Mouse (Mus musculus): ENCODE measurements around the gene Atp6v0e.

The Atp6v0e gene

DNA sequence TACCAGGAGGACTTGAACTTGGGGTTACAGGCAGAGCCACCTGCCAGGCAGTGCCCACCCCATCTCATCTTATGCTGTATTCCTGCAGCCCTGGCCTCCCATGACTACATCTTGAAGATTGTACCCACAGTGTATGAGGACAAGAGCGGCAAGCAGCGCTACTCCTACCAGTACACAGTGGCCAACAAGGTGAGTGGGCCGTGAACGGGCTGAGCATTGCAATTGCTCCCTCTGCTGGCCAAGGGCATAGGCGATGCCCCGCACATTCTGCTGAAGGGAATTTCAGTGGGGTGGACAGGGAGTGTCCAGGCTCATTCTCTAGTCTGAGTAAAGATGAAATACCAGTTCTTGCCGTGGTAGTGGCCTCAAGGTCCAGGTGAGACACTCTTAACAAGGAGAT is 24.4 kb upstream of the Atp6v0e start:
- in situ Hi-C loops (cut with MboI; ENCODE audit: low sequenced_read_pairs), result loop anchor here (5.0 to 25.0 kb wide), 2 partner anchors 161 to 326 kb away; no protein-coding TSS in a partner anchor

DNA sequence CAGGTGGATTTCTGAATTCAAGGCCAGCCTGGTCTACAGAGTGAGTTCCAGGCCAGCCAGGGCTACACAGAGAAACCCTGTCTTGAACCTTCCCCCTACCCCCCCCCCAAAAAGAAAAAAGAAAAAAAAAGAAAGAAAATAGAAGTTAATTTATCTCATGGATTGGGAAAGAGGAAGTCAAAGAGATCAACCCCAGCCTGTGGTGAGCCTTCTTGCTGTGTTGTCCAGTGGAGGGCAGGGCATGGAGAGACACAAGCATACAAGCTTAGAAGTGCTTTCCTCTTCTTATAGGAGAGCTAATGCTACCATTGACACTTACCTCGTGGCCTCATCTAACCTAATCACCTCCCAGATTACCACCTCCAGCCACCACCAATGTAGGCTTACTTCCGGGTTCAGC is 23.2 kb upstream of the Atp6v0e start:
- in situ Hi-C loops (cut with MboI; ENCODE audit: low sequenced_read_pairs), result loop anchor here (5.0 to 25.0 kb wide), 2 partner anchors 162 to 327 kb away; no protein-coding TSS in a partner anchor

DNA sequence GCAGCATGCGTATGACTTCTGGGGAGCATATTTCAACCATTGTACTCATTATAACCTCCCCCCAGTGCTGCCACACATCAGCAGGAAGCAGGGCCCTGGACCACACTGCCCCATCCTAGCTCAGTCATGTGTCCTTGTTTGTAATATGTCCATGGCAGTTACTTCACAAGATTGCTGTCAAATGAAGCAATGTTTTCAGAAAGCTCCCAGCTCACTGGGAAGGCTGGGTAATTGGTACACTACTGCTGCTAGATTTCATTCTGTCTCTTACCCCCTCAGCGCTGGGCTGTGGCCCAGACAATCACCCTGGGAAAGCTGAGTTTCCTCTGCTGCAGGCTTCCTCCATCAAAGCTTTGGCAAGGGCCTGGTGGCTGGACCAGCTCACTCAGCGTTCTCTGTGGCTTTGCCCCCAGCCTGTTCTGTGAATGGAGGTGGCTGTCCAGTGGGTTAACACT is 22.7 kb upstream of the Atp6v0e start:
- in situ Hi-C loops (cut with MboI; ENCODE audit: low sequenced_read_pairs), result loop anchor here (25.0 kb wide), 1 partner anchor 328 kb away; no protein-coding TSS in a partner anchor

DNA sequence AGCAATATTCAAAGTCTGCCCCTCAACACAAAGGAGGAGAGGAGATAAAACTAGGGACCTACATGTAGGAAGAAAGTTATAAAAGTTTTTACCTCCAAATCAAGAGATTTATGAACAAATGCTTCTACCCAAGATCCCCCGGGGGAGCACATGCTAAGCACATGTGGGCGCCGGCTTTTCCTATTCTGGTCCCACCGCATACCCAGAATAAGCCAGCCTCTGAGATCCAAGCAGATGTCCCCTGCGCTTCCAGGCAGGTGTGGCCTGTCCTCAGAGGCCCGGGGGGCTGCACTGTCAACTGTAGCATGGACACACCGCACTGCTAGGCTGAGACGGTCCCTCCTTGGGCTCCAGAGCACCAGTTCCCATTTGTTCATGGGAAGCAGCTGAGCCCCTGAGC is 19.6 kb upstream of the Atp6v0e start:
- in situ Hi-C loops (cut with MboI; ENCODE audit: low sequenced_read_pairs), result loop anchor here (25.0 kb wide), 1 partner anchor 331 kb away; no protein-coding TSS in a partner anchor

DNA sequence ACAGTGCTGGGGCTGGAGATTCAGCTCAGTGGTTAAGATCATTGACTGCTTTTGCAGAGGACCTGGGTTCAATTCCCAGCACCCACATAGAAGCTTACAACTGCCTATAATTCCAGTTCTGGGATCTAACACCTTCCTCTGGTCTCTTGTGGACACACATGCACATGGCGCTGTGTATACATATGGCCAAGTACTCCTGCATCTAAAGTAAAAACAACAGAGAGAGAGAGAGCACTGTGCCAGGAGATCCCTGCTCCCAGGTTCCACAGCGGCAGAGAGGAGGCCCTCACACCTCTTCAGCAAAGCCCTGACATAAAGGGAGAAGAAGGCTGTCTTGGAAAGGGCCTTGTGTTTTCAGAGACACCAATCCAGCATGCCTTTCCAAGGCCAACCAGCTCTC is 19.0 kb upstream of the Atp6v0e start:
- in situ Hi-C loops (cut with MboI; ENCODE audit: low sequenced_read_pairs), result loop anchor here (25.0 kb wide), 1 partner anchor 332 kb away; no protein-coding TSS in a partner anchor

DNA sequence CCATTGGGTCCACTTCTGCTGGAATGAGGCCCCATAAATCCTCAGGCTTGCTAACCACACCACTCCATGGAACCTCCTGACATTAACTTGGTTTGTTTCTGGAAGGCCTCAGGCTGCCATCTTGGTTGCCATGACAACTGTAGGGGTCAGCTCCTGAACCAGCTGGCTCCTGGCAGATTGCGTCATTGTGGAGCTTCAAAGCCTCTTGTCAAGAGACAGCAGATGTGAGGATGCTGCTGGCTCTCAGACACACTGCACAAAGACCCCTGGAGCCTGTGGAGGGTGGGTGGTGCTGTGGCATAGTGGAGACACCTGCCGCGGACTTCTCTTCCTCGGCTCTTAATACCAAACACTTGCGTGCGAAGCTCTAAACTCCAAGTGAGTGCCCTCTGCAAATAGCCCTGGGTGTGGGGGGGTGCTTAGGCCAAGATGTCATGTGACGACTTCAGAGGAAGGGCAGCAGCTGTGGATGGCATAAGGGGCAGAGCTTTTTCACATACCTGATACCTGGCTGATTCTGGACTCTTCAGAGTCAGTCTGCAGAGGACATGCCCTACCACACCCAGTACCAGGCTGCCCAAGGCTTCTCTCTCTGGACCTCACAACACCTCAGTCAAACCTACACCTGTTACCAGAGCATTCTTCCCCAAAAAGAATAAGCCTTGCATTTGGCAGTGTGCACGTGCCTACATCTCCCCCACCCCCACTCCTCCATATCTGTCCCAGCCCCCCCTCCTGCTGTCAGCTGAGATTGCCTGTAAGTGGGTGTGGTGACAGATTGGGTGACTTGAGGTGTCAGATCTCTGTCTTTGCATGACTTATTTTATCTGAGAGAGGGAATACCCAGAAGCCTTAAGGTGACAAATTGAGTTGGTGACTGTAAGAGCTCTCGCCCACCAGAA is 18.3 kb upstream of the Atp6v0e start:
- in situ Hi-C loops (cut with MboI; ENCODE audit: low sequenced_read_pairs), result loop anchor here (25.0 kb wide), 1 partner anchor 332 kb away; no protein-coding TSS in a partner anchor

DNA sequence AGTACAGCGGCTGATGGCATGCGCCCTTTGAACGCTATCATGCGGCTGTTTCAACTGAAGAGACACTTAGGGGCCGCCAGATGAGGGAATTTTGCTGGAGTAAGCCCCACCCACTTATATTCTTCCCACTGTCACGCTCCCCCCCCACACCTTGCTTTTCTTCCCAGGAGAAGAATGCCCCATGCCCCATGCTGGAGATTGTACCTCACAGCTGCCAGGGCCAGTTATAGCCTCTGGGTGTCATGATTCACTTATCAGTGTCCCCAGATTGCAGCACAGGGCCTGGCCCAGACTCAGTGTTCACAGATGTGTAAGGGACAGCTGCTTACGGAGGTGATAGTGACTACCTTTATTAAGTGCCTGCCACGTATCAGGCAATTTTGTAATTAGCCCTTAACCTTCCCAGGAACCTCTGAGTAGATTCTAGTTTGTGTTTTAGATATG is 17.6 kb upstream of the Atp6v0e start:
- in situ Hi-C loops (cut with MboI; ENCODE audit: low sequenced_read_pairs), result loop anchor here (25.0 kb wide), 1 partner anchor 333 kb away; no protein-coding TSS in a partner anchor

DNA sequence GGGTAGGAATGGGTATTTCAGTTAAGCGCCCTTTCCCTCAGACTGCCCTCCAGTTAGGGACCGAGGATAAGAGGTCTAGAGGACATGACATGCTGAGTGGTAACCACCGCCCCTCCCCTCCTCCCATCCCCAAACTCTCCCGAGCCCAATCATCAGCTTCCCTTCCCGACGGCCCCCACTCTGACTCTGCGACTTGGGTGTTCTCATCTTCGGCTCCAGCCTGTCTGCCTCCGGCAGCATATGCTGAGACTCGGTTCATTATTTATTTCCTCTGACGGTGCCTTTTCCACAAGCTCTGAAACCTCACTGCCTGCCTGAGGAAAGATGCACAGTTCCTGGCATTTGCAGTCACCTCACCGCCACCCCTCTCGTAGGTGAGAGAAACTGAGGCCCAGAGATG is 15.7 kb upstream of the Atp6v0e start:
- in situ Hi-C loops (cut with MboI; ENCODE audit: low sequenced_read_pairs), result loop anchor here (25.0 kb wide), 1 partner anchor 335 kb away; no protein-coding TSS in a partner anchor

DNA sequence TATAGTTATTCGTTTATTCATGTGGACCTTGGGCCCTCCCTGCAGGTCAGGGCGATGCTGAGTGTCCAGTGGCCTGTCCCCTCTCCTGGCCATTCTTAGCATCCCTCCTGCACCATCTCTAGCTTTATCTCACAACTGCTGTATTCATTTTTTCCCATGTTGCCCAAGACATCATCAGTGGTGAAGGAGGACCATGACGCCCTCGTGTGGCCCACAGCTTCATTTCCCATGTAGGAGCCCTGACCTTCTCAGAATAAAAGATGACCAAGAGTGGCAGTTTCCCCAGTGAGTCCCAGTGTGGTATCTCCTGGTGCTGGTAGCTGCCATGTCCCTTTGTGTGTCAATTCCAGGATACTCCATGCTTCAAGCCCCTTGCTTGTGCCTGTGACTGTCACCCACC is 13.5 kb upstream of the Atp6v0e start:
- in situ Hi-C loops (cut with MboI; ENCODE audit: low sequenced_read_pairs), result loop anchor here (25.0 kb wide), 1 partner anchor 337 kb away; no protein-coding TSS in a partner anchor

DNA sequence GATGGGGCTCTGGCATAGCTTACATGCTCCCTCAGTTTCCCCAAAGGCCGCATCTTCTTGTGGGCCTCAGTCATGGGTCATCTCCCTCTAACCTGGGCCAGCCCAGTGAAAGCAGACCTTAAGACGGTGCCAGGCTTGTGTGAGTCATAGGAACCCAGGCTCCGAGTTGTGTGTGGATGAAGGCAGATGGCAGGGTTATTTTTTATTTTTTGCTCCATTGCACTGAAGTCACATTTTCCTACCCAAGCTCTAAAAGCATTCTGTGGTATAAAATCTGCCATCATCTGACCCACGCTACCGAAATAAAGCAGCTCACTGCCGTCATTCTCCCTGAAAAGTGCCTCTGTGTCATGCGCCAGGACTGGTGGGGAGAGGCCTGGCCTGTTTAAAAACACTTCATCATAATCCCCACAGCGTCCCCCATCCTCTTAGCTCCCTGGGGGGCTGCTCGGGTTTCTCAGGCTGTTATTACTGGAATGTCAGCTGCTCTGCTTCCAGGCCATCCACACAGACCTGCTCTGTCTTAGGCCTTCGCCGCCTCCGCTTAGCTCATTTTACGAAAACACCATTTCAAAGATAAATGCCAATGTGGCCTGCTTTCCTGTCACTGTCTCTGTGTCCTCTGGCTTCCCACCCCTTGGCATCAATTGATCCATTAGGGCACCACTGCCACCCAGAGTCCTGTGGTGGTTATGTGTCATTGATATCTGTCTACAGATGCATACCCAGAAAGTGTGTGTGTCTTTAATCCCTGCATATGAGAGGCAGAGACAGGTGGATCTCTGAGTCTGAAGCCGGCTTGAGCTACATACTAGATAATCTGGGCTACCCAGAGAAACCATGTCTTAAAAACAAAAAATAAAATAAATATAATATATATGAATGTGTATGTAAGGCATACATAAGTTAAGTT is 12.3 kb upstream of the Atp6v0e start:
- in situ Hi-C loops (cut with MboI; ENCODE audit: low sequenced_read_pairs), result no loop called here

DNA sequence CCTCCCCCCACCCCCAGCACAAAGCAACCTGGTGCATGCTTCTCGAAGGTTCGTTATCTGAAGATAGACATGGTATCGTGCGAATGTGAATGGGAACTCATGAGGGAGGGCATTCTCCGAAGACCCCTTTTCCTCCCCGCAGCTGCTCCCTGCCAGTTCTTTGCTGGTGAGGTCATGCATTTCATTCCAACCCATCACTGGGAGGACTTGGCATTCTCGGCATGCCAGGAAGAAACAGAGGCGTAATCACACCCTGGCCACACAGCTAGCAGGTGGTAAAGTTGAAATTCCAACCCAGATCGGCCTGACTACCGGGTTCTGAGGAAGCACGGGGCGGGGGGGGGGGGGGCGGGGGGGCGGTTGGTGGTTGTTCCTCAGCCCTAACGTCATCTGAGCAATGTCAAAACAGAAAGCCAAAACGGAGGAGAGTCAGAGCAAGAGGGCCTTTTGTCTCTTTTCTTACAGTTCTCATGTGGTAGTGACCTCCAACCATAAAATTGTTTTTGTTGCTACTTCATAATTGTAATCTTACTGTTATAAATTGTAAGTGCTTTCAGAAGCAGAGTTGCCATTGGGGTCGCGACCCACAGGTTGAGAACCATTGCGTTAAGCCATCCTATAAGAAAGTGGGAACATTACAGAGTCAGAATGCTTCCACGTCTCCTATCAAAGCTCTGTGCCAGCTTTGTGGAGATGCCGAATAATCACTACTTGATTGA is 4.0 kb upstream of the Atp6v0e start:
- in situ Hi-C loops (cut with MboI; ENCODE audit: low sequenced_read_pairs), result no loop called here

DNA sequence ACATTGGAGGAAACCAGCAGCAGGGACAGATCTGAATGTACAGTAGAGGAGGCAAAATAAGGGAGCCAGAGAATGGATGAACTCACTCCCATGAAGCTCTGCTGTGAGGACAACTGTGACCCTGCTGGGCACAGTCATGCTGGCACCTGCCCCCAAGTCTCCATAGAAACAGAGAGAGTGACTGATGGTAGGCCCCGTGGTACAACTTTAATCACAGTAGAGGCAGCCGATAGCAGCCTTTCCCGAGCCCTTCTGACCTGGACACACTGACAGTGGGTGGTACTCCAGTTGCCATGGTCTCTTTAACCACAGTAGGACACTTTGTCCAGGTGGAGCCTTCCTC is 3.5 kb upstream of the Atp6v0e start:
- in situ Hi-C loops (cut with MboI; ENCODE audit: low sequenced_read_pairs), result no loop called here

DNA sequence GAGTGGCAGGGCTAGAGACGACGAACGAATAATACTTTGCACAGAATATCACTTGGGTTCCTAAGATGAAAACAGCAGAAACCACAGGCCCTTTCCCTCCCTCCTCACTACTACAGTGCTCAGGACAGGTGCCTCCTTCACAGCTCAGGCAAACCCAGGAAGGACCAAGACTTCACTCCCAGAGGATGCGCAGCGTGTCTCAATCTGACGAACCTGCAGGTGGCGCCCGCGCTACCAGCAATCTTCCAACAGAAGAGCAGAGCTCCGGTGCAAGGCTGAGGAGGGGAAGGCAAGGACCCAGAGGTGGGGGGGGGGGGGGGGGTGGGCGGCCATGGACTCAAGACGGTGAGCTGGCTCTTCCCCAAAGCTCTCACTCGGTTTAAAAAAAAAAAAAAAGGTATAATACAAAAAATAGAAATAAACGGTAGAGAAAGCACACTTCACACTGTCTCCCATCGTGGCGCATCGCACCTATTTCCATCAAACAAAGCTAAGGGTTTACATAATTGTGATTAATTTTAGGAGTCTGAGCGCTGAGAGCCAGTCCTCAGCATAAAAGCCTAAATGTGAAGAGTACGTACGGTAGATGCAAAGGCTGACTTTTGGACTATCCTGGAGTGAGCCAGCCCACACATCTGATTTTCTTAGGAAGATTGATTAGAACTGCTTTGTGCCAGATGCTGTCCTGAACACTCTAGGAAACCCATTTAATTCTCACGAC is 2.7 kb upstream of the Atp6v0e start:
- in situ Hi-C loops (cut with MboI; ENCODE audit: low sequenced_read_pairs), result loop anchor here (10.0 kb wide), 1 partner anchor 234 kb away; no protein-coding TSS in a partner anchor

DNA sequence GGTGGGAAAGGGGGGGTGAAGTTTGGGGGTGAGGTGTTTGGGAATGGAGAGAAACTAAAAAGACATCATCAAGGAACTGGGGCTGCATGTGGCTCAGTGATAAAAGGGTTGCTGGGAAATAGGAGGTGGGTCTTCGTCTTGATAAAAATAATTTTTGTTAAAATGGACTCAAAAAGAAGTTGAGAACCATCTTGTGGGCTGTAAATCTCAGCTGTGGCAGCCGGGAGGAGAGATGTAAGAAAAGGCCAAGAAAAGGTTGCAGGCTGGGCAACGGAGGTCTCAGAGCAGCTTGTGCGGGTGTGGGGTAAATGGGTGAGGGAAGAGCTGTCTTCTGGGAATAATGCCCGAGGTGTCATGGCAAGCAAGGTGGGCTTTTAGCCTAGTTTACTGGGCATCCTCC is 827 bp upstream of the Atp6v0e start:
- in situ Hi-C loops (cut with MboI; ENCODE audit: low sequenced_read_pairs), result loop anchor here (10.0 kb wide), 1 partner anchor 233 kb away; no protein-coding TSS in a partner anchor

DNA sequence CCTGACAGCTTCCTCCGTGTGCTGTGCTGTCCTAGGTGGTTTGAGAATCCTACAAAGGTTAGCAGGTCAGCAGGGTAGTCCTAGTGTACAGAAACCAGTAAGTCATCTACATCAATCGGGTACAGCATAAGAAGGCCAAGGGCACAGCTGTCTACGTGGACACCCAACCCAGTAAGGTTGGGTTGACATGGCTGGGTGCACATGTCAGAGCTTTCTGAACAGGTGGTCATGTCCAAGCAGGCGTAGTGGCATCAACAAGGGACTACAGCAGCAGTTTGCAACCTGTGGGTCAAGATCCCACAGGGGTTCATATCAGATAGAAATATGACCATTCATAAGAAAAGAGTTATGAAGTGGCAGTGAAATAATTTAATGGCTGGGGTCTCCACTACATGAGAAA is 2.6 kb downstream of the Atp6v0e start:
- in situ Hi-C loops (cut with MboI; ENCODE audit: low sequenced_read_pairs), result loop anchor here (10.0 kb wide), 1 partner anchor 229 kb away; no protein-coding TSS in a partner anchor

DNA sequence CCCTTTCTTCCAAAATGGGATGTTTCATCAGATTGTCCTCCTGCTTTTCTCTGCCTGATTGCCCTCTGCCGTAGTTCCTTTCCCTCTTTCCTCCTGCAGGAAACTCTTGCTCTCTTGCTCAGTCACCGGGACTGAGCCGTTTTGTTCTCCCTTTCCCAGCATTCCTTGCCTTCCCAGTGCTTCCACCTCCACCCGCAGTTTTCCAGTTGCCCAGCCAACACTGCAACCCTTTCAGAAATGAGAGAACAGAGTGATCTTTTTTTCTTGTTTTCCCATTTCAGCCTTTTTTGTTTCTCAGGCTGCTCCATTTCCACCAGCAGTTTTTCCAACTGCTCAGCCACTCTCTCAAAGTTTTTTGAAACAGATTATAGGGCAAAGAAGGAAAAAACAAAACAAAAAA is 8.2 kb downstream of the Atp6v0e start:
- in situ Hi-C loops (cut with MboI; ENCODE audit: low sequenced_read_pairs), result no loop called here

DNA sequence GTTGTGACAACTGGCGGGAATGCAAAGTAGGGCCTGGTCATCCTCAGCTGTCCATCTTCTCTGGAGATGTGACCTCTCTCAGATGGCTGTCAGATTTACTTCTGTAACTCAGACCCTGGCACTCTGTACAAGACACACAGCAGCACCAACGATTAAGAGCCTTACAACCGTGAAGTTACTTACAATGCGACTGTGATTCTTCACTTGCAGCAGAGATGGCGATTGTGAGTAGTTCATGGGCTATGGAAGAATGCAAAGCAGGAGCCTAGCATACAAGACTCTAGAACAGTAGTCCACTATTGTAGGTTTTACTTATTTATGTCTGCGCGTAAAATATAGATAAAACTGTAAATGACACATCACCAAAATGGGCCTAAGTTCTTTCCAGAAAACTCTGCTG is 12.8 kb downstream of the Atp6v0e start:
- in situ Hi-C loops (cut with MboI; ENCODE audit: low sequenced_read_pairs), result no loop called here

DNA sequence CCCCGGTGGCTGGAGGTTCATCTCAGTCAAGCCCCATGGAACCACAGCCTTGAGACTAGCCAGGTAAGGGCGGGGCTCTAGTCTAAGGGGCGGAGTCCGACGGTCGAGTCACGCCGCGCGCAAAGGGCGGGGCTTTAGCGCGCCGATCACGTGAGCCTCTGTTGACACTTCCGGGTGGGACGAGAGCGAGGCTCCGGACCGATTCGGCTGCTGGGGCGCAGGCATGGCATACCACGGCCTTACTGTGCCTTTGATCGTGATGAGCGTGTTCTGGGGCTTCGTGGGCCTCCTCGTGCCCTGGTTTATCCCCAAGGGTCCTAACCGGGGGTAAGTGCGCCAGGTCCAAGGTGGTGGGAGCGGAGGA is 13.2 kb downstream of the Atp6v0e start:
- in situ Hi-C loops (cut with MboI; ENCODE audit: low sequenced_read_pairs), result no loop called here

DNA sequence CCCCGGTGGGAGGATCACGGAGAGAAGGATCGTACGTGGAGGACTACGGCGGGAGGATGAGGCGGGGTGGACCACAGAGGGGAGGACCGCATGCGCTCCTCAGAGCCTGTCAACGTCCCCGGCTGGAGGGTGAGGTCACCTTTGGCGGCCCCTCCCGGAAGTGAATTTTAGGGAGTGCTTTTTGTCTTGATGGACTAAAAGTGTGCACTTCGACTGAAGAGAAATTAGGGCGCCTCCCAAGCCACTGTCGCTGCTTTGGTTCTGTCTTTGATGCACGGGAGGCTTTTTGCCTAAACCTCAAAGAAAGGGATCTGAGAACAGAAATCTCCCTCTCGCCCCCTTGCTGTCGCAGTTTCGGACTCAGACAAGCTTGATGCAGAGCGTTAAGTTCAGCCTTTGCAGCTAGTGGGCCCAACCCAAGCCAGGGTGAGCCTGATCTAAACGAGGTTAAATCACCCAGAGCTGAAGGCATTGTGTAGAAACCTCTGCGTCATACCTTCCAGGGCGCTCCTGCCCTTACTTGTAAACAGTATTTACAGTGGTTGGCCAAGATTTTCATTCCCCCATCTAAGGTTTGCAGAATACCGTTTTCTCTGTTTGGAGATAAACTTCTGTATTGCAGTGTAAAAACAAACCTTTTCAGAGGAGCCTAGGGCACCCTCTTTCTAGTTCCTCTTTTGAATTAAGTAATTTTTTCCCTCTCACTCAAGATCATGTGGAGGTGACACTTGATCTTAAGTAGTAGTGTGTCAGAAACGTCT is 13.8 kb downstream of the Atp6v0e start:
- in situ Hi-C loops (cut with MboI; ENCODE audit: low sequenced_read_pairs), result no loop called here
